Mouse (Mus musculus) kidney, adult 2 months (tissue): ENCODE measurements around the gene Apoc3. TPM values are rescaled to one million over a fixed set of nuclear protein-coding genes. Genes with fewer than 3 reads are reported as not detected.

Experiments used
- DNase-seq: peaks from one replicate; pipeline ENCODE4 v3.0.0; 2021
- H3K27ac ChIP-seq: fragments of 200-500 bp; 2 replicates; pipeline ENCODE4 v1.5.1; 2012; ENCODE audit warnings: low read depth, low read length, control low read depth, inconsistent platforms; ENCODE audit not compliant: insufficient read depth
- H3K27me3 ChIP-seq: fragments of 200-500 bp; replicated peaks from 2 replicates; pipeline ENCODE4 v1.6.1; 2012; ENCODE audit warnings: mild to moderate bottlenecking, moderate library complexity, low read length, inconsistent platforms; ENCODE audit not compliant: control insufficient read depth, insufficient read depth
- H3K36me3 ChIP-seq: fragments of 200-500 bp; 2 replicates; pipeline ENCODE4 v1.6.1; 2012; ENCODE audit warnings: mild to moderate bottlenecking, moderate library complexity, low read length, inconsistent platforms; ENCODE audit not compliant: control insufficient read depth, insufficient read depth
- H3K4me1 ChIP-seq: fragments of 200-500 bp; 2 replicates; pipeline ENCODE4 v1.6.1; 2011; ENCODE audit warnings: low read length; ENCODE audit not compliant: control insufficient read depth, insufficient read depth
- H3K4me3 ChIP-seq: fragments of 200-500 bp; 2 replicates; pipeline ENCODE4 v1.5.1; 2011; ENCODE audit warnings: mild to moderate bottlenecking, low read depth, low read length, control low read depth; ENCODE audit not compliant: insufficient read depth
- CTCF ChIP-seq: fragments of 200-500 bp; conservative IDR thresholded peaks from 2 replicates; pipeline ENCODE4 v1.5.1; 2011; ENCODE audit warnings: low read depth, mild to moderate bottlenecking, control low read depth, low read length, moderate library complexity, mixed read lengths; ENCODE audit not compliant: insufficient read depth, insufficient read length
- POLR2A ChIP-seq: fragments of 200-500 bp; IDR thresholded peaks from one replicate; pipeline ENCODE4 v1.6.1; 2011; ENCODE audit warnings: low read depth, low read length, control low read depth
- WGBS: fragments of 180-500 bp; shearing (Covaris S2); methylation state at CpG from one replicate; pipeline ENCODE4 v1.1.7; 2018; 5-methylcytosine and 5-hydroxymethylcytosine counted together
- polyA plus RNA-seq: library from polyadenylated mRNA; depleted of rRNA; stranded (reverse); fragments of >200 nt; gene quantifications from 2 replicates; pipeline ENCODE4 v1.2.3, GENCODE M21; 2012; rRNA removed

Apoc3 gene
- polyA plus RNA-seq = 39.2 and 43.8 TPM in 2 replicates

- Histone ChIP-seq H3K4me3 (no peak within 1 kb of the TSS), H3K4me1 (0 out of 2 replicates have a peak, but pooled peaks cover 6% of the 10 kb centered on the region), H3K27ac (peak within 1 kb of the TSS; percentile 41; the same call in 1 of the 2 replicates), H3K27me3 (no peaks in the 10 kb centered on the region), H3K36me3 (no peaks in the 10 kb centered on the region)
- TF ChIP-seq POLR2A (no peak), CTCF (no peak)
- no peak for DNase-seq
Observed at GRCm38 (mm10) chr9:46235596-46235648, at the start of gene Apoc3. Apoc3 (minus strand) TSS chr9:46235636.

- H3K27me3 ChIP-seq = no peaks in the 10 kb centered on the region
- TF ChIP-seq CTCF = peak; percentile 45; the same call in 1 of the 2 replicates
- peak; percentile 47 for TF ChIP-seq POLR2A
- peak within 1 kb of the TSS; percentile 86 for H3K4me3 ChIP-seq
- no peaks in the 10 kb centered on the region; the same call in 1 of the 2 replicates for H3K36me3 ChIP-seq
- peak within 1 kb of the TSS; percentile 2; the same call in 1 of the 2 replicates for H3K27ac ChIP-seq
- peaks cover 2% of the 10 kb centered on the region; the same call in 1 of the 2 replicates for H3K4me1 ChIP-seq
- under 1% methylated on average over 55 of the region's 55 CpGs for WGBS
- peak; percentile 94 for DNase-seq
Observed at GRCm38 (mm10) chr9:46282631-46283436, 47.4 kb upstream of the Apoc3 start, which contains the start of gene Bud13. Bud13 (plus strand) TSS chr9:46283008.

GRCm38 (mm10) chr9:46274494-46274893 is 39.1 kb upstream of the Apoc3 start:
- Histone ChIP-seq H3K27me3 (no peaks in the 10 kb centered on the region), H3K27ac (no peak overlapping the region), H3K4me3 (no peak overlapping the region), H3K4me1 (no peaks in the 10 kb centered on the region), H3K36me3 (peaks cover 3% of the 10 kb centered on the region; the same call in 1 of the 2 replicates)
- 73% methylated on average over 9 of the region's 9 CpGs for WGBS
- no peak for TF ChIP-seq POLR2A
- TF ChIP-seq CTCF = no peak
- DNase-seq = no peak

GRCm38 (mm10) chr9:46272677-46273454 is 37.4 kb upstream of the Apoc3 start, which contains the start of gene Zpr1:
Zpr1 (plus strand) TSS chr9:46273064.
- no peaks in the 10 kb centered on the region for H3K4me1 ChIP-seq
- no peak within 1 kb of the TSS; the same call in 1 of the 2 replicates for H3K27ac ChIP-seq
- peak within 1 kb of the TSS; percentile 64 for H3K4me3 ChIP-seq
- no peaks in the 10 kb centered on the region for H3K27me3 ChIP-seq
- 5% methylated on average over 45 of the region's 45 CpGs for WGBS
- H3K36me3 ChIP-seq = peaks cover 3% of the 10 kb centered on the region; the same call in 1 of the 2 replicates
- peak; percentile 40; the same call in 1 of the 2 replicates for TF ChIP-seq CTCF
- TF ChIP-seq POLR2A = peak; percentile 22
- peak; percentile 94 for DNase-seq

GRCm38 (mm10) chr9:46272070-46272469 is 36.6 kb upstream of the Apoc3 start:
- DNase-seq = no peak
- H3K4me1 ChIP-seq = no peaks in the 10 kb centered on the region
- no peak overlapping the region for H3K27ac ChIP-seq
- 72% methylated on average over 9 of the region's 9 CpGs for WGBS
- H3K27me3 ChIP-seq = no peaks in the 10 kb centered on the region
- no peak overlapping the region for H3K4me3 ChIP-seq
- no peak; the same call in 1 of the 2 replicates for TF ChIP-seq CTCF
- peaks cover 3% of the 10 kb centered on the region; the same call in 1 of the 2 replicates for H3K36me3 ChIP-seq

- Histone ChIP-seq H3K27ac (no peak overlapping the region), H3K4me3 (no peak overlapping the region), H3K4me1 (no peaks in the 10 kb centered on the region), H3K27me3 (no peaks in the 10 kb centered on the region), H3K36me3 (no peaks in the 10 kb centered on the region)
- TF ChIP-seq CTCF (no peak; the same call in 1 of the 2 replicates), POLR2A (no peak)
- no peak for DNase-seq
- 90% methylated on average over 4 of the region's 4 CpGs for WGBS
Observed at GRCm38 (mm10) chr9:46270782-46271181, 35.3 kb upstream of the Apoc3 start.

- TF ChIP-seq CTCF = no peak
- TF ChIP-seq POLR2A = no peak
- WGBS = 87% methylated on average over 5 of the region's 5 CpGs
- Histone ChIP-seq H3K27ac (no peak overlapping the region), H3K4me3 (no peak overlapping the region), H3K36me3 (no peaks in the 10 kb centered on the region), H3K27me3 (no peaks in the 10 kb centered on the region), H3K4me1 (no peaks in the 10 kb centered on the region)
- DNase-seq = no peak
Observed at GRCm38 (mm10) chr9:46269125-46269524, 33.7 kb upstream of the Apoc3 start.
